Mouse (Mus musculus): Measurements from ENCODE around the gene Clk3.

DNA sequence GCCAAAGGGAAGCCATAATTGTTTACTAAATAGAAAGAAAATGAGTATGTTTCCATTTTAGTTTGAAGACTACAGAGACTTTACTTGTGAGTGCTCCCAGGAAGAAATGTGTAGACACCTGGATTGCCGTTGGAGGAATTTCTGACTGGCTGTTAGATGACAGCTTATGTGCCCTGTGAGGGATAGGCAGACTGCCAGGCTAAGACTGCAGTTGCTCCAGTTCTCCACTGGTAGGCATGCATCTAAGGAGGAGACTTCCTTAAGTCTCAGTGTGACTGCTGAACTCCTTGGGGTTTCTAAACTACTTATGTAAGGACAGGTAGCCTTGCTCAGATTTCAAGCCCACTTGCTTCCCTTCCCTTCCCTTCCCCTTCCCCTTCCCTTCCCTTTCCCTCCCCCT lies 37.3 kb downstream of the Clk3 start:
- TF ChIP-seq POLR2A (IDR thresholded peaks at IDR 0.05; ENCODE audit: control insufficient read depth, low read depth, low read length) (no peak), CTCF (IDR thresholded peaks at IDR 0.05; ENCODE audit: control insufficient read depth, insufficient read depth, insufficient replicate concordance, low read depth, low read length) (no peak)
